Mouse (Mus musculus): ENCODE measurements at regions not wholly inside any gene's neighbourhood (a gene's known extent, or its start where the extent isn't known, plus 50 kb on each side); places are given as distances from the start of the nearest gene placed in this dataset.
"Not testable (repeated sequence)": the region's sequence is repeated elsewhere in the genome, so short reads cannot be mapped to it uniquely, and the experiment has no call there.

- DNase-seq (ENCODE audit: low spot score in 2 of 2) = peak in 1 of 2 experiments; percentile 19
Measured at GRCm38 (mm10) chr17:54753396-54753994, 454.7 kb upstream of the Slc5a7 start.

DNA sequence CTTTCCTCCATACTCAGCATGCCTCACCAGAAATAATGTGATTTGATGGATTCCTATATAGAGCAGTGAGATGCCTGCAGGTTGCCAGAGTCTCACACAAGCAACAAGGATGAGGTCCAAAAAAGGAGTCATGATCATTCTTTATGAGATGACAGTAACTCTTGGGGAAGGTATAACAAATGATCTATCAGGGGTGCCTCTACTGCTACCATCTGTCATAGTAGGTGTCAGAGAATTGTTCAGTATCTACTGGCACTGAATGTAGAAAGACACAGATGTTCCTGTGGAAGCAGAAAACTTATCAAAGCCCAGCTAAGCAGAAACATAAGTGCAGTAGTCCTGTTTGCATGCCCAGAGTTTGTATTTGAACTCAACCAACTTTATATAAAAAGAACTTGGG lies 454.1 kb upstream of the Slc5a7 start:
- DNase-seq (ENCODE audit: low spot score in 2 of 2) = no peak

GRCm38 (mm10) chr17:54735836-54736235 lies 437.0 kb upstream of the Slc5a7 start:
- no peak for DNase-seq (ENCODE audit: low spot score in 2 of 2)

DNA sequence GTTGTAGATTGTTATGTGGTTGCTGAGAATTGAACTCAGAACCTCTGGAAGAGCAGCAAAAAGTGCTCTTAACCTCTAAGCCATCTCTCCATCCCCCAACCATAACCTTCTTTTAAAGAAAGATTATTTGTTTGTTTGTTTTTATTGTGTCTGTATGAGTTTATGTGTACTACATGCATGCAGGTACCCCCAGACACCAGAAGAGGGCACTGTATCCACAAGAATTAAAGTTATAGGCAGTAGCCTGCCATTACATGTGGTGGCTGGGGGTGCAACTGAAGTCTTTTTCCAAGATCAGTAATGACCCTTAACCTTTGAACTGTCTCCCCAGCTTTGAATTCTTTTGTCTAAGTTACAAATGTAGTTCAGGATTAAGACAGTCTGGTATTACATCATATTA lies 428.8 kb upstream of the Slc5a7 start:
- no peak for DNase-seq (ENCODE audit: low spot score in 2 of 2)

DNA sequence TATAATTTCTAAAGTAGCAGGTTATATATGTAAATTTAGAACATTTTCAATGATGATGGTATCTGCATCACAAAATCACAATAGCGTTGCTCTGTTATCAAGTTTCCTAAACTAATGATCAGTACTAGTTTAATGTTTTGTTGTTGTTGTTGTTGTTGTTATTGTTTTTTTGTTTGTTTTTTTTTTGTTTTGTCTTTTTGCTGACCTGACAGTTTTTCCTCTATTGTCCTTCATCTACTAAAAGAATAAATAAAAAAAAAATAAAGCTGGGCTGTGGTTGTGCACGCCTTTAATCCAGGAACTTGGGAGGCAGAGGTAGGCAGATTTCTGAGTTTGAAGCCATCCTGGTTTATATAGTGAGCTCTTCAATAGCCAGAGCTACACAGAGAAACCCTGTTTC lies 427.9 kb upstream of the Slc5a7 start:
- no peak for DNase-seq (ENCODE audit: low spot score in 2 of 2)

- DNase-seq (ENCODE audit: low spot score in 2 of 2) = no peak
Measured at GRCm38 (mm10) chr17:54713026-54713425, 414.2 kb upstream of the Slc5a7 start.

DNA sequence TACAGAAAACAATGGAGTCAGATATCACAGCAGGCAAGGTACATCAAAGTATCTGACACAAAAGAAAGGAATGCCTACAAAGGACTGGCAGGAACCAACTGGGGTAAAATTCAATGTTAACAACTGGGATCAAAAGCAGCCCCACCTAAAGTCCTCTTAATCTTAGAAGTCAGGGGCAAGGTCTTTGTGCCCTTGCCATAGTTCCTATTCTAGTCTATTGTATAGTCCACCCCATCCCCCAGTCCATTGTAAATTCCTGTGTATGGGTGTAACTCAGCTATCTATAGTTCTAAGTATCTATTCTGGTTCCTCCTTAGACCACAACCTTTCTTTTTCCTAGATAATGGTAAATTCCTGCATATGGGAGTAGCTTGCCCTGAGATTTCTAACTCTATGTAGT lies 409.0 kb upstream of the Slc5a7 start:
- DNase-seq (ENCODE audit: low spot score in 2 of 2) = not testable (repeated sequence)

- DNase-seq (ENCODE audit: low spot score in 2 of 2) = no peak
Measured at GRCm38 (mm10) chr17:54701346-54702108, 402.7 kb upstream of the Slc5a7 start.

GRCm38 (mm10) chr17:54694637-54695036 lies 395.8 kb upstream of the Slc5a7 start:
- DNase-seq (ENCODE audit: low spot score in 2 of 2) = no peak

DNA sequence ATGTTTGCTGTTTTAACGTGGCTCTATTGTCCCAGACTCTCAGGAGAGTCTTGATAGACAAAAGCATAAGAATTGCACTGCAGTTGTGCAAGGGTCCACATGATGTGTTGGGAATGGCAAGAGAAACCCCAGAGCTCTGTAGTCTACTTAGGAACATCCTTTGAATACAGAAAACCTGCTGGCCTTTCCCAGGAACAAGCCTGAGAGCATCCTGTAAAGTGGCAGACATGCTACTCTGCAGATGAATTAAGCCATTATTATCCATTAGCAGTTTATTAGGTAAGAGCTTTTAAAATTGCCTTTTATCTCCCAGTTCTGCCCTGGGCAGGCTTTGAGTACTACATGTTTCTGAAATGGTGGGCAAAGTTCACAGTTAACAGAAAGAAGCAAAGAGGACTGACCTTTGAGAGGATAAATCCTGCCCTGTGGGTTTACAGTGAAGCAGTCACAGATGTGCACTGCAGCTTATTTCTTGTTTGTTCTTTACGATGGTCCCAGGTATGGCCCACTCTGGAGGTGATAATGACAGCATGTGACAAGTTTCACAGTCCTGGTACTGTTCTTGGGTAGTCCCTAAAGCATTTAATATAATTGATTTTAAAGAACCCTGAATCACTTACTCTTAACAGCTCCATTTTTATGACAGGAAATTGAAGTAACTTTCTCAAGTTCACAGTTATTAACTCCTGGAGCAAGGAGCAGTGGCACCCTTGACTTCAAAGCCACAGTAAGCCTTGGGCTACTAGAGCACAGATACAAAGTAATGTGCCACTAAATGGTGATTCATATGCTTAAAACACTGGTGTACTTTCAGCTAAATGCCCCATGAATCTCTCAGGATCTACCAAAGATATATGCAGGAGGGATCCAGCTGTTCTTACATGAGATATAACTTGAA lies 386.6 kb upstream of the Slc5a7 start:
- DNase-seq (ENCODE audit: low spot score in 2 of 2) = no peak

- DNase-seq (ENCODE audit: low spot score in 2 of 2) = no peak
Measured at GRCm38 (mm10) chr17:54678111-54678510, 379.3 kb upstream of the Slc5a7 start.

GRCm38 (mm10) chr17:54669499-54669898 lies 370.7 kb upstream of the Slc5a7 start:
- DNase-seq (ENCODE audit: low spot score in 2 of 2) = no peak

GRCm38 (mm10) chr17:54662558-54663245 lies 363.9 kb upstream of the Slc5a7 start:
- no peak for DNase-seq (ENCODE audit: low spot score in 2 of 2)

DNA sequence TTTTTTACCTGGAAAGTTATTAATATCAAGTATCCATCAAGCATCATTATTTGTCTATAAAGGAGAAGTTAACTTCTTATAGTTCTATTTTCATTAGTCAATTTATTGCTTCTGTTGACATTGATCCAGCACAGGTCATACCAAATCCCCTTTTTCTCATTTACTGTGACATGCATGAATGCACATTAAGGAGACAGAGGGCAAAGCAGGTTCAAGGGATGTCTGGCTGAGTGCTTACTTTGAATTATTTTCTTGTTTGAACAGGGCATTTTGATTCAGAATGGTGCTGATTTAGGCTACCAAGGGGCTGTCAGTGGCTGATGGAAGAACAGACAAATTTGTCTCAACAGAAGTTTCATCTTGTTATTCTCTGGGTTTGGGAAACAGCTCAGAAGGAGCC lies 357.7 kb upstream of the Slc5a7 start:
- no peak for DNase-seq (ENCODE audit: low spot score in 2 of 2)

All from urinary bladder, postnatal 4 days (tissue).